Mouse (Mus musculus) liver, adult 2 months (tissue): ENCODE measurements around the gene Camk2d. TPM values are rescaled to one million over a fixed set of nuclear protein-coding genes. Genes with fewer than 3 reads are reported as not detected.

ENCODE experiments used
- DNase-seq: peaks from one replicate; pipeline ENCODE4 v3.0.0-alpha.2; 2011; ENCODE audit warnings: low read depth, low spot score; ENCODE audit errors: extremely low read depth
- H3K27ac ChIP-seq: fragments of 200-500 bp; replicated peaks from 2 replicates; pipeline ENCODE4 v1.5.1; 2012; ENCODE audit warnings: low read depth, mild to moderate bottlenecking, control low read depth, inconsistent platforms, low read length; ENCODE audit not compliant: insufficient read depth
- H3K27me3 ChIP-seq: fragments of 200-500 bp; 2 replicates; pipeline ENCODE4 v1.6.1; 2012; ENCODE audit warnings: mild to moderate bottlenecking, moderate library complexity, low read length, inconsistent platforms; ENCODE audit not compliant: control insufficient read depth, insufficient read depth
- H3K36me3 ChIP-seq: fragments of 200-500 bp; 2 replicates; pipeline ENCODE4 v1.6.1; 2012; ENCODE audit warnings: low read length, inconsistent platforms; ENCODE audit not compliant: control insufficient read depth, insufficient read depth
- H3K4me1 ChIP-seq: fragments of 200-500 bp; 2 replicates; pipeline ENCODE4 v1.6.1; 2011; ENCODE audit warnings: low read length; ENCODE audit not compliant: control insufficient read depth, insufficient read depth
- H3K4me3 ChIP-seq: fragments of 200-500 bp; 2 replicates; pipeline ENCODE4 v1.5.1; 2011; ENCODE audit warnings: low read depth, mild to moderate bottlenecking, control low read depth, low read length, moderate library complexity; ENCODE audit not compliant: insufficient read depth
- H3K79me2 ChIP-seq: fragments of 200-500 bp; 2 replicates; pipeline ENCODE4 v1.6.1; 2012; ENCODE audit warnings: inconsistent platforms, mild to moderate bottlenecking, low read length, moderate library complexity; ENCODE audit not compliant: control insufficient read depth, insufficient read depth
- H3K9ac ChIP-seq: fragments of 200-500 bp; 2 replicates; pipeline ENCODE4 v1.6.1; 2012; ENCODE audit warnings: low read depth, mild to moderate bottlenecking, control low read depth, inconsistent platforms, low read length
- CTCF ChIP-seq: fragments of 200-500 bp; IDR thresholded peaks from 2 replicates; pipeline ENCODE4 v1.5.1; 2011; ENCODE audit warnings: low read depth, low read length, control low read depth
- POLR2A ChIP-seq: fragments of 200-500 bp; IDR thresholded peaks from 2 replicates; pipeline ENCODE4 v1.6.1; 2011; ENCODE audit warnings: low read length, control low read depth; ENCODE audit not compliant: insufficient read depth; ENCODE audit errors: extremely low read depth
- WGBS: fragments of 180-500 bp; shearing (Covaris S2); methylation state at CpG from one replicate; pipeline ENCODE4 v1.1.7; 2018; 5-methylcytosine and 5-hydroxymethylcytosine counted together
- polyA plus RNA-seq: library from polyadenylated mRNA; depleted of rRNA; stranded (reverse); fragments of >200 nt; gene quantifications from 2 replicates; pipeline ENCODE4 v1.2.3, GENCODE M21; 2012
- total RNA-seq: library from RNA; depleted of rRNA; stranded (reverse); fragments of >200 nt; gene quantifications from 2 replicates; pipeline ENCODE4 v1.2.3, GENCODE M21; 2014

Gene Camk2d
- total and polyA plus RNA-seq, 2 experiments = 5.9 to 9.4 TPM

- no peak overlapping the region for H3K4me3 ChIP-seq
- no peaks in the 10 kb centered on the region for H3K27me3 ChIP-seq
- WGBS = 95% methylated on average over 3 of the region's 3 CpGs
- DNase-seq = no peak
- H3K9ac ChIP-seq = no peak overlapping the region
- H3K27ac ChIP-seq = no peak overlapping the region
- TF ChIP-seq CTCF = no peak
- no peak for TF ChIP-seq POLR2A
- peaks cover 23% of the 10 kb centered on the region for H3K36me3 ChIP-seq
- no peaks in the 10 kb centered on the region for H3K79me2 ChIP-seq
- H3K4me1 ChIP-seq = no peaks in the 10 kb centered on the region
Observed at GRCm38 (mm10) chr3:126797810-126798209, 201.7 kb downstream of the Camk2d start.

- 91% methylated on average over 6 of the region's 6 CpGs for WGBS
- no peak overlapping the region for H3K4me3 ChIP-seq
Observed at GRCm38 (mm10) chr3:126802988-126803387, 206.9 kb downstream of the Camk2d start.

GRCm38 (mm10) chr3:126804968-126805367, 208.9 kb downstream of the Camk2d start:
- no peak for DNase-seq
- Histone ChIP-seq H3K79me2 (no peaks in the 10 kb centered on the region), H3K36me3 (peaks cover 12% of the 10 kb centered on the region; the same call in 1 of the 2 replicates), H3K27ac (no peak overlapping the region), H3K9ac (no peak overlapping the region), H3K4me3 (no peak overlapping the region), H3K4me1 (no peaks in the 10 kb centered on the region), H3K27me3 (no peaks in the 10 kb centered on the region)
- TF ChIP-seq CTCF (no peak), POLR2A (no peak)
- WGBS = 92% methylated on average over 5 of the region's 5 CpGs

More at GRCm38 (mm10) chr3:126802988-126803387, 206.9 kb downstream of the Camk2d start:
- Histone ChIP-seq H3K79me2 (no peaks in the 10 kb centered on the region), H3K27ac (no peak overlapping the region), H3K9ac (no peak overlapping the region), H3K36me3 (peaks cover 14% of the 10 kb centered on the region), H3K4me1 (no peaks in the 10 kb centered on the region), H3K27me3 (no peaks in the 10 kb centered on the region)
- no peak for DNase-seq
- TF ChIP-seq POLR2A (no peak), CTCF (no peak)

- Histone ChIP-seq H3K36me3 (peaks cover 11% of the 10 kb centered on the region; the same call in 1 of the 2 replicates), H3K27me3 (no peaks in the 10 kb centered on the region), H3K4me3 (no peak overlapping the region), H3K4me1 (no peaks in the 10 kb centered on the region), H3K9ac (no peak overlapping the region), H3K27ac (no peak overlapping the region), H3K79me2 (no peaks in the 10 kb centered on the region)
- WGBS = 93% methylated on average over 4 of the region's 4 CpGs
- TF ChIP-seq CTCF (no peak), POLR2A (no peak)
- no peak for DNase-seq
Observed at GRCm38 (mm10) chr3:126806145-126806544, 210.0 kb downstream of the Camk2d start.

GRCm38 (mm10) chr3:126809915-126810314, 213.8 kb downstream of the Camk2d start:
- no peaks in the 10 kb centered on the region for H3K79me2 ChIP-seq
- no peak overlapping the region for H3K9ac ChIP-seq
- WGBS = 86% methylated on average over 3 of the region's 3 CpGs
- TF ChIP-seq POLR2A (no peak), CTCF (no peak)
- H3K27ac ChIP-seq = no peak overlapping the region
- DNase-seq = no peak
- H3K4me1 ChIP-seq = no peaks in the 10 kb centered on the region
- peaks cover 4% of the 10 kb centered on the region; the same call in 1 of the 2 replicates for H3K36me3 ChIP-seq
- H3K27me3 ChIP-seq = no peaks in the 10 kb centered on the region
- no peak overlapping the region for H3K4me3 ChIP-seq

GRCm38 (mm10) chr3:126810372-126811090, 214.4 kb downstream of the Camk2d start:
- WGBS = 95% methylated on average over 5 of the region's 5 CpGs
- DNase-seq = no peak
- Histone ChIP-seq H3K36me3 (peaks cover 4% of the 10 kb centered on the region; the same call in 1 of the 2 replicates), H3K4me3 (no peak overlapping the region), H3K27ac (no peak overlapping the region), H3K4me1 (no peaks in the 10 kb centered on the region), H3K9ac (no peak overlapping the region), H3K27me3 (no peaks in the 10 kb centered on the region), H3K79me2 (no peaks in the 10 kb centered on the region)
- TF ChIP-seq CTCF (no peak), POLR2A (no peak)
